Comparison of ENCODE assay signal across 10 mouse cellular contexts in the genomic region with DNA sequence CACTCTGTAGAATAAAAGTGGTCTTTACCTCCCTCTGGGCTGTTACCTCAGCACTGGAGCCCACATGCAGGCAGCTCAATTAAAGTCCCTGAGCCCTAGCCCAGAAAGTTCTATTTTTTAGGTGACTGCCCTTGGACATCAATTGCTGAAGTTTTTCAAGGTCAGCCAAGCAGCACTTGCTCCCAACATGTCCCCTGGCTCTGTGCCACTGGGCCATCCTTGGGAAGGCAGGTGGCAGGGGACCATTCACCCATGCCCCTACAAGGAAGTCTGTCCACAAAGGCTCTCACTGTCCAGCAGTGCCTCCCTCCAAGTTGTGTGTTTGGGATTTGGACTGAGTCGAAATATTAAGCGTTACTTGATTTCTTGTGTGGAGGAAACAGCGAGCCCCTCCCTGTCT.
A peak's percentile ranks its signal among the peaks of the same experiment; 100 is the strongest.
DNase-seq lines count a peak whose midpoint lies in the region.
"Had no signal": no experiment of that assay in that cellular context is flagged by ENCODE, and none has a peak within 500 bp of the region (broad histone marks: within the 10 kb centered on the region; RNA-seq: fewer than 3 reads in every experiment).

No protein-coding gene starts in this region.

- peak; percentile 26 for DNase-seq in kidney, postnatal 10 days
- DNase-seq in kidney, adult 11 months: no peak
- DNase-seq in adrenal gland, postnatal 10 days: peak; percentile 51
- DNase-seq in adrenal gland, postnatal 25 days: peak; percentile 45
- no peak for DNase-seq in thymus, postnatal 25 days
- DNase-seq in layer of hippocampus, adult 8-10 months (ENCODE audit: low spot score in 2 of 2): no peak
- DNase-seq: cerebellum, adult 8-10 months; gastrocnemius, postnatal 14 days; heart, adult 2 months; heart, postnatal 14 days had no signal

Comparison
In these comparisons a context has a peak if more than half of its experiments do, and no peak if none do; other contexts are left out.
1. DNase-seq: peak in kidney, postnatal 10 days (single experiment), adrenal gland, postnatal 10 days (single experiment) and adrenal gland, postnatal 25 days (single experiment); none in kidney, adult 11 months (single experiment), thymus, postnatal 25 days (single experiment) and layer of hippocampus, adult 8-10 months (0 of 2).